Mouse (Mus musculus) heart, postnatal 0 days (tissue): ENCODE measurements around the gene Tdp1. TPM values are rescaled to one million over a fixed set of nuclear protein-coding genes. Genes with fewer than 3 reads are reported as not detected.
"Not testable (repeated sequence)": the region's sequence is repeated elsewhere in the genome, so short reads cannot be mapped to it uniquely, and the experiment has no call there.

Experiments
- ATAC-seq: fragments of 200-750 bp; cut with Nextera tagmentation; 2 replicates; pipeline ENCODE4 v1.8.0; 2017; ENCODE audit warnings: low read depth, moderate number of reproducible peaks, moderate library complexity; ENCODE audit not compliant: insufficient read depth
- DNase-seq: peaks from one replicate; pipeline ENCODE4 v3.0.0-alpha.2; 2016; ENCODE audit warnings: low spot score
- H3K27ac ChIP-seq: fragments of 300-500 bp; sonication (generic); 2 replicates; pipeline ENCODE4 v1.5.1; 2014; ENCODE audit warnings: low read depth, mild to moderate bottlenecking
- H3K27me3 ChIP-seq: fragments of 300-500 bp; sonication (generic); 2 replicates; pipeline ENCODE4 v1.6.1; 2014; ENCODE audit warnings: low read length, mixed read lengths; ENCODE audit not compliant: control insufficient read depth, insufficient read depth
- H3K36me3 ChIP-seq: fragments of 300-500 bp; sonication (generic); replicated peaks from 2 replicates; pipeline ENCODE4 v1.6.1; 2014; ENCODE audit warnings: low read length, mixed read lengths; ENCODE audit not compliant: control insufficient read depth, insufficient read depth
- H3K4me1 ChIP-seq: fragments of 300-500 bp; sonication (generic); 2 replicates; pipeline ENCODE4 v1.6.1; 2014; ENCODE audit warnings: antibody characterized with exemption; ENCODE audit not compliant: control insufficient read depth, insufficient read depth
- H3K4me2 ChIP-seq: fragments of 300-500 bp; sonication (generic); 2 replicates; pipeline ENCODE4 v1.6.1; 2014; ENCODE audit warnings: low read depth, mild to moderate bottlenecking, low read length, moderate library complexity
- H3K4me3 ChIP-seq: fragments of 300-500 bp; sonication (generic); 2 replicates; pipeline ENCODE4 v1.5.1; 2014; ENCODE audit warnings: low read depth, low read length
- H3K9ac ChIP-seq: fragments of 300-500 bp; sonication (generic); replicated peaks from 2 replicates; pipeline ENCODE4 v1.6.1; 2014; ENCODE audit warnings: low read depth, low read length, mixed read lengths
- H3K9me3 ChIP-seq: fragments of 300-500 bp; sonication (generic); replicated peaks from 2 replicates; pipeline ENCODE4 v1.6.1; 2016; ENCODE audit warnings: low read length; ENCODE audit not compliant: control insufficient read depth
- CTCF ChIP-seq: IDR thresholded peaks from 2 replicates; pipeline ENCODE4 v1.5.1; 2016; ENCODE audit warnings: antibody characterized with exemption, control low read depth, low read depth
- EP300 ChIP-seq: IDR thresholded peaks from 2 replicates; pipeline ENCODE4 v1.6.1; 2016; ENCODE audit warnings: antibody characterized with exemption, low read depth
- WGBS: fragments of 180-500 bp; shearing (Covaris S2); extraction: QIAGEN DNeasy Blood & Tissue Kit; methylation state at CpG from one replicate; pipeline ENCODE4 v1.1.7; 2014; 5-methylcytosine and 5-hydroxymethylcytosine counted together
- polyA plus RNA-seq: library from polyadenylated mRNA; unstranded; fragments of >200 nt; fragmentation: Nextera tagmentation; extraction: Ambion mirVana; gene quantifications from 2 replicates; pipeline ENCODE4 v1.2.1, GENCODE M21; 2015
- total RNA-seq: library from RNA; depleted of rRNA; stranded (reverse); fragments of >200 nt; gene quantifications from 2 replicates; pipeline ENCODE4 v1.2.3, GENCODE M21; 2014; ENCODE audit warnings: low replicate concordance

Tdp1 gene
- total and polyA plus RNA-seq, 2 experiments from 2014 or later: 8.8 to 13.7 TPM

DNA sequence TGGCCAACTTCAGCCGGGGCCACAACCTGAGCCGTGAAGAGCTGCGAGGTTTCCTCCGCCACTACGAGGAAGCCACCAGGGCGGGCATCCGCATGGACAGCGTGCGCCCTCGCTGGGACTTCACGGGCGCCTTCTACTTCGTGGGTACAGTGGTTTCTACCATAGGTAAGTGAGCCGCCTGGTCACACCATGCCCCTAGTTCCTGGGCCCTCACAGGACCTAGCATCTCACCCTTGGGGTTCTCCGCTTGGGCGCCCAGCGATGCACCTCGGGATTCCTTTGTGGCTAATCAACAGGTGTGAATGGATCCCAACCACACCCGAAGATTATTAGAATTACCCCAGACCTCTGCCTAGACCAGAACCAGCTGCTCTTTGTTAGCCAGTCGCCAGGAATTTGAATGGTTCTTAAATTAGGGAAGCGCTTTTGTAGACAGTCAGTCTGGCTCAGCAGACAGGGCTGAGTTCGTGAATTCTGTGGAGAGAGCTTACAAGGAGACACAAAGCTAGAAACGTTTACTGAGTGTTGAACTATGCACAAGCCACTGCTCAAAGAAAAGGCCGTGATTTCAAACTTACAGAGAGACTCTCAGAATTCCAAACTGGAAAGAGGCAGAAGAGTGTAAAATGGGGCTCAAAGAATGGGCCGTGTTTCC, 81.9 kb downstream of the Tdp1 start:
- no peak overlapping the region for H3K27ac ChIP-seq
- WGBS: 8% methylated on average over 25 of the region's 25 CpGs
- TF ChIP-seq CTCF (no peak), EP300 (no peak)
- peak overlapping the region; percentile 83 for H3K4me2 ChIP-seq
- DNase-seq: no peak
- H3K4me1 ChIP-seq: peaks cover 16% of the 10 kb centered on the region; the same call in 1 of the 2 replicates
- peak overlapping the region; percentile 51 for H3K4me3 ChIP-seq
- no peaks in the 10 kb centered on the region for H3K9me3 ChIP-seq
- H3K9ac ChIP-seq: 0 out of 2 replicates have a peak overlapping the region, but pooled peaks have one; percentile 14
- ATAC-seq: no peak
- no peaks in the 10 kb centered on the region for H3K36me3 ChIP-seq
- H3K27me3 ChIP-seq: peaks cover 73% of the 10 kb centered on the region

DNA sequence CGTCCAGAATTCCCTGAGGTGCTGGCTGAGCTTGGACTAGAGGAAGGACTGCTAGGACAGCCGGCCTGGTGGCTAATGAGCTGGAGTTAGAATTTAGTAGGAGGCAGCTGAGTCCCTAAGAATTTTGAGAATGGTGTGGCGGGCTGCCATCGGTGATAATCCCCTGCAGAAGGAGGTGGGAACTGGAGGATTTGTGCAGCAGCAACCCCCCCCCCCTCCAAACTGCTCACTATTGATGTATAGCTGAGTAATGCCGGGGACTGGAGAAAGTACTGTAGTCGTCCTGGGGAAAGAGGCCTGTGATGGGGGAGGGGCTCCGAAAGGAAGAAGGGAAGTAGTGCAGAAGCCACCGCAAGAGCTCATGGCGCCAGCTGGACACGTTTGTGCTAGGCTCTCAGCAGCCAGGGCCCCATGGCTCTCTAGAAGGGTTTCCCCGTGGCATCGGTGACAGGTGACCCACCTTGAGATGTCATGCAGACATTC, 82.6 kb downstream of the Tdp1 start:
- ATAC-seq (no peak), DNase-seq (no peak)
- H3K27me3 ChIP-seq: peaks cover 73% of the 10 kb centered on the region
- WGBS: 12% methylated on average over 12 of the region's 12 CpGs
- H3K9me3 ChIP-seq: no peaks in the 10 kb centered on the region
- H3K27ac ChIP-seq: no peak overlapping the region
- H3K9ac ChIP-seq: no peak overlapping the region
- peaks cover 16% of the 10 kb centered on the region; the same call in 1 of the 2 replicates for H3K4me1 ChIP-seq
- TF ChIP-seq CTCF (no peak), EP300 (no peak)
- 0 out of 2 replicates have a peak overlapping the region, but pooled peaks have one; percentile 4 for H3K4me3 ChIP-seq
- no peaks in the 10 kb centered on the region for H3K36me3 ChIP-seq
- H3K4me2 ChIP-seq: no peak overlapping the region

- Histone ChIP-seq H3K4me1 (peaks cover 9% of the 10 kb centered on the region; the same call in 1 of the 2 replicates), H3K36me3 (no peaks in the 10 kb centered on the region), H3K9ac (no peak overlapping the region), H3K9me3 (no peaks in the 10 kb centered on the region), H3K27ac (no peak overlapping the region), H3K27me3 (peaks cover 54% of the 10 kb centered on the region), H3K4me3 (no peak overlapping the region), H3K4me2 (no peak overlapping the region)
- WGBS: 55% methylated on average over 4 of the region's 4 CpGs
- ATAC-seq: no peak
- DNase-seq: no peak
- TF ChIP-seq EP300 (no peak), CTCF (no peak)
Observed at GRCm38 (mm10) chr12:99969906-99970305, 85.6 kb downstream of the Tdp1 start.

DNA sequence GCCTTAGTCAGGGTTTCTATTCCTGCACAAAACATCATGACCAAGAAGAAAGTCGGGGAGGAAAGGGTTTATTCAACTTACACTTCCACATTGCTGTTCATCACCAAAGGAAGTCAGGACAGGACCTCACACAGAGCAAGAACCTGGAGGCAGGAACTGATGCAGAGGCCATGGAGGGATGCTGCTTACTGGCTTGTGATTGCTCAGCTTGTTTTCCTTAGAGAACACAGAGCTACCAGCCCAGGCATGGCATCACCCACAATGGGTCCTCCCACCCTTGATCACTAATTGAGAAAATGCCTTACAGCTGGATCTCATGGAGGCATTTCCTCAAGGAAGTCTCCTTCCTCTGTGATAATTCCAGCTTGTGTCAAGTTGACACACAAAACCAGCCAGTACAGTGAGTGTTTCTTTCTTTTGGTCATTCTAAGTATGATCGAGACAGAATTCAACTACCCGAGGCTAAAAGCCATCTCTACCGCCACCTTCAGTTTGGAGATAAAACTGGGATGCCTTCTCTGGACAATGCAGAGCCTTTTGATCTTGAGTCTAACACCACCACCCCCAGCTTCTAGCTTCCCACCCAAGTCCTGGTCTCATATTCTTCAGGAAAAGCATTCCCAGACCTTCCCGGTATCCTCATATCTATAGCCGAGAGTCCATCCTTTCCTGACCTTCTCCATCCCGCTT, 87.0 kb downstream of the Tdp1 start:
- H3K4me3 ChIP-seq, H3K9me3 ChIP-seq, H3K36me3 ChIP-seq, H3K4me1 ChIP-seq, H3K27ac ChIP-seq, DNase-seq, ATAC-seq, H3K9ac ChIP-seq, H3K4me2 ChIP-seq: not testable (repeated sequence)
- 64% methylated on average over 7 of the region's 7 CpGs for WGBS
- H3K27me3 ChIP-seq: peaks cover 40% of the 10 kb centered on the region

- H3K4me1 ChIP-seq: no peaks in the 10 kb centered on the region
- H3K4me2 ChIP-seq: no peak overlapping the region
- no peak overlapping the region for H3K9ac ChIP-seq
- no peak for TF ChIP-seq EP300
- TF ChIP-seq CTCF: no peak
- H3K27me3 ChIP-seq: peaks cover 25% of the 10 kb centered on the region
- no peak overlapping the region for H3K4me3 ChIP-seq
- H3K9me3 ChIP-seq: no peaks in the 10 kb centered on the region
- no peak overlapping the region for H3K27ac ChIP-seq
- no peak for ATAC-seq
- no peaks in the 10 kb centered on the region for H3K36me3 ChIP-seq
- no peak for DNase-seq
- 53% methylated on average over 7 of the region's 7 CpGs for WGBS
Observed at GRCm38 (mm10) chr12:99972825-99973224, 88.5 kb downstream of the Tdp1 start.
